Mouse (Mus musculus) 416B (cell line): Measurements from ENCODE around the gene Prss2.
A peak's percentile ranks its signal among the peaks of the same experiment; 100 is the strongest.
"Not testable (repeated sequence)": the region's sequence is repeated elsewhere in the genome, so short reads cannot be mapped to it uniquely, and the experiment has no call there.

Experiments
- DNase-seq: peaks from one replicate; pipeline ENCODE4 v3.0.0; 2011; ENCODE audit warnings: low read depth

The Prss2 gene

DNA sequence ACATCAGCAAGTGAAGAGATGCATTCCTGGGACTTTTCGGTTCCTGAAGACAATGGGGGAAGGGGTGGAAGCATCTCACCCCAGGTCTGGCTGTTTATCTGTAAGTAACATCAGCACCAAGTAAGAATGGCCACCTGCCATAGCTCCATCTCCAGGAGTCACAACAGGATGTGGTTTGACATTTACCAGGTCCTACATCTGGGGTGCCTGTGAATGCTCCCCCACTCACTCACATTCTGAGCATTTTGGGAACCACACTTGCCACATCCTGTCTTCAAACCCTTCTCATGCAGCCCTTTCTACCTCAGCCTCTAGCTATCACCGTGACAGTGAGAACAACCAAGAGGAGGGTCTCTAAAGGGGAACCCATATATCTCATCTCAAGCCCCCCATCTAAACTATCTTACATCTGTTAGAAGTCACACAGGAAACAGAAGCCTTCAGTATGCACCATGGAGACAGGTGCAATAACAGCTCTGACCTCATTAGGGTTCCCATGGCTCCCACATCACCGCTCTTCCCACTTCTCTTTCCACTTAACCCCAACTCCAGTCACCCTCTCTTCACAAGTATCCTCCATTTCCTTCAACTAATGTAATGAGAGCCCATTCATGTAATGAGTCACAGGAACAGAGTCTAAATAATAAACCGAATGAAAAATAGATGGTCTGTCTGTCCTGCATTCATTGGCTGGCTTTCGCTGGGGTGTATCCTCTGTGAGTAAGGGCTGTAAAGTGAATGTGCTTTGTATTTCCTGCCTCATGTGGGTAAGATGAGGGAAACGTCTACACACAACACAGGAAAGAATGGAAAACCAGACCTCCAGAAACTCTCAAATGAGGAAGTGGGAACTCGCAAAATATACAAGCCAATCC, 32.9 kb downstream of the Prss2 start:
- peak; percentile 60 for DNase-seq

DNA sequence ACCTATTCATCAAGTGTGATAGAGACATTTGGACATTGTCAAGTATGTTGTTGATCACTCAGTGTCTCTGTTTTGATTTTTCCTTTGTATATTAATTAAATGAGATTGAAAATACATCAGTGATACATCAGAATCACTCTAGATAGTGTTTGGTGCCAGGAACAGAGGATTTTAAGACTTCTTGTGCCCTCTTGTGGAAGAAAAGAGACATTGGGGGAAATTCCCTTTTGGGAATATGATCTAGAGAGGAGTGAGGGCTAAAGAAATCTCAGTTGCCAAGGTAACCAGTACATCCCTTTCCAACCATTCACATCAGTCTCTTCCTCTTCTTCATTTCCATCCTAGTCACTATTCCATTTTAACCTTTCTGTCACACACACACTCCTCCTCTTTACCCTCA, 34.8 kb downstream of the Prss2 start:
- peak; percentile 42 for DNase-seq

DNA sequence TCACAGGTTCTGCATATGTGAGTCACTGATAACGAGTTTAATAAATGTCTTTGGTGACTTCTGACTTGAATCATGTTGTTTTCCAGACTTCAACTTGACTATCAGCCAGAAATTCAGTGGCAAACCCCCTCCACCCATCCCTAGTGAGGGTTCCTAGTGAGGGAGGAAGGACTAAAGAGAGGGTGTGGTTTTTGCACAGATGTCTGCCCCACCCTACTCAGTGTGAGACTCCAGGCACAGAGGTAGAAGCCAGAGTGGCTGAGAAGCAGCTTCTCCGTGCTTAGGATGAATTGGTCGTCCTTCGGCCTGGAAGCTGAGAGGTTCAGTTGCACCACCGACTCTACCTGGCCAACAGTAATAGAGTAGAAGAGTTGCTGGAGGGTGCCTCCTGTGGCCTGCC, 35.9 kb downstream of the Prss2 start:
- no peak for DNase-seq

DNA sequence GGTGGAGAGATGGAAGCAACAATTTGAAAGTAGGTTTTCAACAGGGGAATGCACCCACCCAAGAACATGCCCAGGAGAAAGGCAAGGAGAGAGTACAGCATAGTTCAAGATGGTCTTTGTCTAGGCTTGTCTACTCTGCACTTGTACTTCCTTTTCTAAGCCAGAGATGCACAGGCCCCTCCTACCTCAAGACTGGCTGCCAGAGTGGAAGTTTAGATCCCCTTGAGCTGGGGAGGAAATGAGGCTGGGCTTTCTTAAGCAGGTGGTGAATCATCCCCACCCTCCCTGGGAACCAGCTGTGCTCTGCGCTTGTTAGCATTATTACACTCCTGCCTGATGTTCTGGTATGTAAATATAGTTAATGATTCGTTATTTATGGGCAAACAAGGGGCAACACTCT, 36.7 kb downstream of the Prss2 start:
- peak; percentile 75 for DNase-seq

DNA sequence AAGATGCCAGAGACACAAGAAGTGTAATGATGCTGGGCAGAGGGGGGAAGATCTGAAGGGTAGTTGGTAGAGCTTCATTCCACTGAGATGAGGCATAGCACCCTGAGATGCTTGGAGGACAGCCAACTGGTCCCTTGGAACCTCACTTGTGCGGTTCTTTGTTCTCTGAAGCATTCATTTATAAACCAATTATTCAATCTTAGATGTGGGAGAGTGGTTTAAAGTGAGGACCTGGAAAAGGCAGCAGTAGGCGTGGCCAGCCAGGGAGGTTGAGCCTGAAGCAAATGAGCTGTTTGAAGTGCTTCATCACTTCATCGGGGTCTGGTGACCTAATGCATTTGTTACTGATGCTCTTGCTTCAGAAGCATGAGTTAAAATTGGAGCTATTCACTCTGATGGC, 37.7 kb downstream of the Prss2 start:
- DNase-seq: no peak

DNA sequence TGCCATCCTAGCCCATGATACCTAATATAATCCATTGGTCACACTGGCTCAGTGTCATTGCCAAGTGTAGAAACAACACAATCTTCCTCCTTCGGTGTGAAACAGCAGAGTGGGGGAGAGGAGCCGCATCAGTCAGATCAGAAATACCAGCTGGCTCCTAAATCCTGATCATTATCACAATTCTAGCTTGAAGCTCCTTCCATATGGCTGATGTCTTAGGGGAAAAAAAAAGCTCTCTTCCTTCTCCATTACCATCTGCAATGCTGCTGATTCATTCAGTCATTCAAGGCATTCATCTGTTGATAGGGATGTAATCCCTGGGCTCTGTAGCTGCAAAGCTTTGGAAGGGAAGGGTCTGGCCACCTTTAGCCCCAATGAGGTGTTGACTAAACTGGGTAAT, 38.7 kb downstream of the Prss2 start:
- DNase-seq: no peak

DNA sequence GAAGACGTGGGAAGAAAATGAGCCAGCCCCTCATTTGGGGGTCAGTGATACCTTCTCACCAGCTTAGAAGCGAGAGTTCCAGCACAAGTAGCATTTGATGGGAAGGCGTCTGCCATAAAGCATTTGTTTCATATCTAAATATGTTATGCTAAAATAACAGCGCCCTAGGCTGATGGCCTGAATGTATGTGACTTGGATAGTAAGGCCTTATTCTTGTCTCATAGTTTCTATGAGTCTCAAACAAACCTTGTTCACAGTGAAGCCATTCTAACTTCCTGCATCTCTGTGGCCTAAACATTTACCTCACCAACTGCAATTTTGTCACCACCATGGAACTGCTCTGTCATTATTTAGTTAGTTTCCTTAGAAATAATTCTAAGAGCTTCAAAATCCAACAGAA, 41.0 kb downstream of the Prss2 start:
- DNase-seq: no peak

DNA sequence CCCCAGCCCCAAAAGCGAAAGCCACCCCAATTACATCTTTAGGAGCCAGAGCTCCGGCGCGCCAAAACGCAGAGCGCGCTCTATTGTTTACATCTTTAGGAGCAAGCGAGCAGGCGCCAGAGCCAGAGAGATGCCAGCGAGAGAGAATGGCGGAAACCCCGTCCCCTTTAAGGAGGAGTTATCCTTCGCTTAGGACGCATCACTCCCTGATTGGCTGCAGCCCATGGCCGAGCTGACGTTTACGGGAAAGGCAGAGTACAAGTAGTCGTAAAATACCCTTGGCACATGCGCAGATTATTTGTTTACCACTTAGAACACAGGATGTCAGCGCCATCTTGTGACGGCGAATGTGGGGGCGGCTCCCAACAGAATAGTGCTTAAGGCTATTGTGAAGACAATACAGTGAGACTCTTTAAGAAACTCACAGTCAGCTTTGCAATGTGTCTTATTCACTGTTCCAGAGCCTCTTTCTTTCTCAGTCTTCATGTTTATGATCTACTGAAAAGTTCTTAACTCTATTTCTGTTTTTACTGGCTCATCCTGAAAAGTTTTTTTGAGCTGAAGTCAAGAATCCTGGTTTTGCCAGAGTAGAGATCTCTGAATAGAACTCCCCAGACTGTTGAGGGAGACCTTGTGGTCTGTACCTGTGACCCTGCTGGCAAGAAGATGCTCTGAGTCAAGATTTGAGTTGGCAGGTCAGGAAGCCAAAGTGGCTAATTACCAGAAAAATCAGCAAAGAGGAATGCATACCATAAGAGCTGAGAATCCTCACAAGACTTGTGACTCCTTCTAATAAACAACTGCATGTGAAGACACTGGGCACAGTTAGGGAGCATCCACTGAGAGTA, 41.7 kb downstream of the Prss2 start:
- not testable (repeated sequence) for DNase-seq

DNA sequence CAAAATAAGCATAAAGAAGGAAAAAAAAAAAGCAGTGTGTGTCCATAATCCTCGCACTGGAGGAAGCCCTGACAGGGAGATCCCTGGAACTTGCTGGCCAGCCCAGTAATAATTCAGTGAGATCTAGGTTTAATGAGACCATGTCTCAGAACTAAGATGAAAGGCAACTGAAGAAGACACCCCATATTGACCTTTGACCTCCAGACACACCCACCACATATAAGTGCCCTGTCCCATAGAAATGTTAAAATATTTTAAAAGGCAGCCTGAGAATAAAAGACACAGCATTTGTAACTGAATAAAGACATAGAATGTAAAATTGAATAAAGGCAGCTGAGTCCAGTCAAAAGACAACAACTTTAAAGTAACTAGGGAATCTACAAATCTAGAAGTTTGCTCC, 43.7 kb downstream of the Prss2 start:
- DNase-seq: no peak

DNA sequence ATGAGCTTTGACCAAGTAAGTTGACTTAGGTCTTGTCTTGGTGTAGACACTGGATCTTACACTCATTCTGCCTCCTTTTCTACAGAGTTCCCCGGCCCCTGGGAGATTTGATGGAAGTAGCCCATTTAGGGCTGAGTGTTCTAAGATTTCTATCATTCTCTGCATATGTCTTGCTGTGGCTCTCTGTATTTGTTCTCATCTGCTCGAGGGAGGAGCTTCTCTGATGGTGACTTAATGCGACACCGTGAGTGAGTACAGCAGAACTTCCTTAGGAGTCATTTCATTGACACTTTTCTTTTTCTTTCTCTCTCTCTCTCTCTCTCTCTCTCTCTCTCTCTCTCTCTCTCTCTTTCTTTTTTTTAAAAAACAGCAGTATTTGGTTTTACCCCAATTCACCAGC, 45.4 kb downstream of the Prss2 start:
- DNase-seq: no peak

DNA sequence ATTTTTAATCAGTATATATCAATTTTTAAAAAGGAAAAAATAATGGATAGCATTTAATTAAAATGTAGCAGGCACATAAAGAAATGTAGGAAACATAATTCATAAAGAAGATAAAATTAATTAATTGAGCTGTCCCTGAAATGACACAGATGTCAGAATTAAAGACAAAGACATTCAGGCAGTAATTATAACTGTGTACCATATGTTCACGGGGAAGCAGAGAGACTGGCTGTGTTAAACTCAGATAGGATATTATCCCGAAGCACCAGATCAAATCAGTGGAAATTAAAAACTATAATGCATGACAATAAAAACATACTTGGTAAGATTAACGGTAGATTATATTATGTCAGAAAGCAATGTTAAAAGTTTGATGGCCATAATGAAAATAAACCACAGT, 47.5 kb downstream of the Prss2 start:
- DNase-seq: no peak
